Mouse (Mus musculus) forebrain, embryonic 14.5 days (tissue): ENCODE measurements around the gene Tex21. TPM values are rescaled to one million over a fixed set of nuclear protein-coding genes. Genes with fewer than 3 reads are reported as not detected.

Source experiments
- polyA plus RNA-seq: library from polyadenylated mRNA; unstranded; fragments of >200 nt; fragmentation: Nextera tagmentation; extraction: Ambion mirVana; gene quantifications from 2 replicates; pipeline ENCODE4 v1.2.1, GENCODE M21; 2014

The Tex21 gene
- polyA plus RNA-seq, 1 experiment from 2014 or later, result not detected

Other genes starting within 250 kb of the Tex21 start
- 0.05 and 0.11 TPM in 2 replicates for gene Esr2, start 69.5 kb downstream of the Tex21 start, polyA plus RNA-seq
- gene Mthfd1, start 8.6 kb upstream of the Tex21 start, polyA plus RNA-seq, result 41.3 and 43.2 TPM in 2 replicates
- 3.0 and 4.4 TPM in 2 replicates for gene Akap5, start 78.1 kb upstream of the Tex21 start, polyA plus RNA-seq
- 19.7 and 20.3 TPM in 2 replicates for gene Zbtb25, start 122.9 kb upstream of the Tex21 start, polyA plus RNA-seq
- 4.2 and 5.7 TPM in 2 replicates for gene Zbtb1, start 123.5 kb upstream of the Tex21 start, polyA plus RNA-seq
- 4.5 and 5.5 TPM in 2 replicates for gene Hspa2, start 157.4 kb upstream of the Tex21 start, polyA plus RNA-seq
- 0.77 and 1.2 TPM in 2 replicates for gene Ppp1r36, start 170.8 kb upstream of the Tex21 start, polyA plus RNA-seq